Mouse (Mus musculus): ENCODE measurements around the gene Synj1.

The Synj1 gene

DNA sequence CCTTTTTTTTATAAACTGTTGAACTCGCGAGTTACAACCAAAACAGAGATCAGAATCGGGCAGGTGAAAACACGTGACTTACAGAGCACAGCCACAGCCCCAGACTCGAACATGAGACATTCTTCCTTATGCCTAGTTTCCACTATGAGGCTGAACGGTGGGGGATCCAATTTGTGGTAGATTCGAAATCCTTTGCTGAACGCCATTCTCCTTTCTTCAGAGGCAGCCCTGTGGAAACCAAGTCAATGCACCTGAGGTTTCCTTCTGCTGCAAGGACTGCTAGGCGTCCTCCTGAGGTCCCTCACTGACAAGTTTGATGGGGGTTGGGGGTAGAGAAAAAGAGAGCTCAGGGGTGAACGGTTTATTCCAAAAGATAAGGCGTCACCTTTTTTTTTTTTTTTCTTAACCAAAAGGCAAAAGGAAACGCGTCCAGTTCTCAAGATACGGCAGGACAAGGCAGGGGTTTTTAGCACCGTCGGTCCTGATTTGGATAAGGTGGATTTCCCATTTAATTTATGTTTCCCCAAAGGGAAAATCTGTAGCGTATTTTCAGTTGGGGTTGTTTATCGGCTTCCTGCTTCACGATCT is 1.1 kb downstream of the Synj1 start:
- DNase-seq (ENCODE audit: low spot score) = no peak

DNA sequence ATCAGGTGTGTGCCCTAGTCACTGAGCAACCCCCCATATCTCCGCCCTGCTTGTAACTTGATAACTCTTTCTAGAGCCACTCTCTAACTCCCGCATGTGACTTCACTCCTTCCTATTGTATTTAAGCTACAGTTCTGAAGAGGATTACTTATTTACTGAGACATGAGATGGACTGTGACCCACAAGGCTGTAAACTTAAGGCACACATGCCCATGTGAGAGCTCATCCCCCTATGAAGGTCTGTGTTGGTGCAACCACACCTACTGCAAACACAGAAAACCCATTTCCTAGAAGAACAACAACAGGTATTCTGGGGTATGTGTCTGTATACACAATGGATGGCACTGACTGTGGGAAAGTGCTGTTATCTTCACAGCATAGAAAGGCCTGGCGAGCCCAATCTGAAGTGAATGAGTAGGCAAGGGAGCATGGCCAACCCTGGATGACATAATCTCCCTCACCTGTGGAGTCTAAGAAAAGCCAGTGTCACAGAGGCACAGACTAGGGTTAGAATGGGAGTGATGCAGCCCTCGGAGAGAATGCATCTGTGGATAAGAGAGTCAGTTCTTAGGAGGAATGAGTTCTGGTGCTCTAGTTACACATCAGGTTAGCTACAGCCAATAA is 6.1 kb downstream of the Synj1 start:
- DNase-seq (ENCODE audit: low spot score) = no peak

DNA sequence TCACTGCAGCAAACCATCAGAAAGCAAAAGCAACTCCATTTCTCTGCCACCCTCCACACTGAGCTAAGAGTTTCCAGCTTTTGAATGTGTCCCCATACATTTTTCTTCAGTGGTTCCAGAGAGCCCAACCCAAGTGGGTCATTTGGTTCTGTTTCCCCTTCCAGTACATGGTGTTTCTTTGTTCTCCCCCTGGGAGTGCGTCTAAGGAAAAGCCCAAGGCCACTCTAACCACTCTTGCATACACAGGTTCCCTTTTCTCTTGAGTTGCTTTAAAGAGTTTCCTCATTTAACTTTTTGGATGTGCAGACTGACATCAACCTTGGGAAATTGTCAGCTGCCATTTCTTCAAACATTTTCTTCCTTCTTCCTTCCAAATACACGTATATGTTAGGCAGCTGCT is 10.0 kb downstream of the Synj1 start:
- no peak for DNase-seq (ENCODE audit: low spot score)

DNA sequence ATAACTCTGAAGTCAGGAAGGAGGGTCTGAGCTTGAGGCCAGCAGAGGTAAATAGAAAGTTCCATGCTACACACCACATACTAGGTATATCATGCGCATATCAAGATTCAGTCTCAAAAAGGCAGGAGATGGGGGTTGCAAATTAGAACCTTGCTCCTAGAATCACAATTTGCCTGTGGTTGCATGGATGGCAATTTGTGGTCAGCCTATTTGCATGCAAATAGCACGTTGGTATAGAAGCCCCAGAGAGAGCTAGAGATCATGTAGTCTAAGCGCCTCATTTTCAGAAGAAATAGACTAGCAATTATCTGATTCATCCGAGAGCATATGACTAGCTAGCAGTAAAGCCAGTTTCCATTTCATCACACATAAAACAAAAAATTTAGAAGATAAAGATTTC is 11.3 kb downstream of the Synj1 start:
- no peak for DNase-seq (ENCODE audit: low spot score)

DNA sequence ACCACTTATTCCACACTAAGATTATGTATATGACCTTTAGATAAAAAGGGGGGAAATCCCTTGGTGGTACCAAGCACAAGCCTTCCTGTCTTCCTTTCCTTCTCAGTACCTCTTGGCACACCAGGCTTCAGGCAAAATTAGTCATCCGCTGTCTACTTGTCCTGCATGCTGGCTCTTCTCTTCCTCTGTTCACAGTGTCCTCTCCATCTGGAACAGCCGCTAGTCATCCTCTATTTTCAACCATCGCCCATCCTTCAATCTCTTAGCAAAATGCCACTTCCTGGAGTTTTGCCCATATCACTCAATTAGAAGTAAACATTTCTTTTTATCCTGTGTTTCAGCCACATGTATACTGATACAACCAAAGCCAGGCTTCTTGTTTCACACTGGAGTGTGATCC is 13.3 kb downstream of the Synj1 start:
- DNase-seq (ENCODE audit: low spot score) = no peak

DNA sequence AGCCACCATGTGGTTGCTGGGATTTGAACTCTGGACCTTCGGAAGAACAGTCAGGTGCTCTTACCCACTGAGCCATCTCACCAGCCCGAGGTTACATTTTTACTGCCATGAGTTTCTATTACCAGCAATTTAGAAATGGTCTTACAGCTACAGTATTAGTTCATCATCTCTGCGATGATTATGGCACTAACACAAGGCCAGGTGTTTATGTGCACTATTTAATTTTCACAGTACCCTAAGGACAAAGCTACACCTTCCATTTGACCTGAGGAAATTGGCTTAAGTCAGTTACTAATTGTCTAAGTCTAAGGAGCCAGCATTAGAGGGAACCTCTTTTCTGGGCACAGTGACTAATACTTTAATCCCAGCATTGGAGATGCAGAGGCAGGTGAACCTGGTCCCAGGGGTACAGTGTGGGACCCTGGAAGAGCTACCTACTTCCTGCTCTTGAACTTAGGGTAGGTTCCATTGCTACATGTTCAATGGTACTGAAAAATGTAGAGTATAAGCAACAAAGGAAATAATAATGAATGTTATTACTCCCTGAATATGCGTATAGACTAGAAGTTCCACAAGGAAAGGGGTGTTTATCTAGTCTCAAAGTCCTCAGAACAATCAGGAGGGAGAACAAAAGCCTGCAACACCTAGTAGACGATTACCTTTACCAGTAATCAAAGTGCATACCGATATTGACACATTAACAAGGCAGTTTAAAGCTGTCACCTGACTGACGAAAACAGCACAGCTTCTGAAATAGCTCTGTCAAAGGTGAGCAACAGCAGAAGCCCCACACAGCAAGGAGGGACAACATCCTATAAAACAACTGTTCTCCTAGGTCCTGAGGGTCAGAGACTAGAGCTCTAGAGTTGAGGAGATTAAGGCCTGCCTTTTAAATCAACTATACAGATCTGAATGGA is 14.5 kb downstream of the Synj1 start:
- DNase-seq (ENCODE audit: low spot score) = no peak

DNA sequence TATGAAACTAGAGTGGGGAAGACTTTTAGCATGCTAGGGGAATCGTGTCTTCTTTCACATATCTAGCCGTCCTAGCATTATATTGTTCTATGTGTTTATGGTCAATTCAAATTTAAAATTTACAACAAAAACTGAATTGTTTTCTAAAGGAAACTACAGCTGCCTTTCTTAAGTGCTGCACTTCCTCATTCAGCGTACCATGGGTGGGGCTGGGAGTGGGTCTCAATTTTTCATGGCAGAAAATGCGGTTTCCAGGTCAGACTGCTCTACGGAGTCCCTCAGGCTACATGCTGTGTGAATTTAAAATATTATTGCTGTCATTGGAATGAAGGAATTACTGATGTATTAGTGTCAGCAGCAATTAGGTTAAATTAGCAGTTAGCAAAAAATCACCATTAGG is 15.6 kb downstream of the Synj1 start:
- no peak for DNase-seq (ENCODE audit: low spot score)

DNA sequence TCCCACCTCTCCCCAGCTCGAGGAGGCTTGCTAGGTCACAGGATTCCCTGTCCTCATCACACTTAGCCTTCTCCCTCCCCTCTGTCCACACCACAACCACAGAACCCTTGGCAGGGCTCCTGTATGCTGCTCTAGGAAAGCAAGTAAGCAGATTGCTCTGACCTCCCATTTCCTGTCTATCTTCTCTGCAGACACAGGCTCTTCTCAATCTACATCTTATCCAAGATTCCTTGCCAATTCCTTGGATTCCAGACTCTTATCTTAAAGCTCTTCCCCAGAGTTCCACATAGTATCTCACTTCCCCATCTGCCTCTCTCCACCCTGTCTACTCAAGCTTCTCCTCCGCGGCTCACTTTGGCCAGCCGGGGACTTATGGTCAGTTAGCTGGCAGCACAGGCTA is 16.1 kb downstream of the Synj1 start:
- DNase-seq (ENCODE audit: low spot score) = no peak

DNA sequence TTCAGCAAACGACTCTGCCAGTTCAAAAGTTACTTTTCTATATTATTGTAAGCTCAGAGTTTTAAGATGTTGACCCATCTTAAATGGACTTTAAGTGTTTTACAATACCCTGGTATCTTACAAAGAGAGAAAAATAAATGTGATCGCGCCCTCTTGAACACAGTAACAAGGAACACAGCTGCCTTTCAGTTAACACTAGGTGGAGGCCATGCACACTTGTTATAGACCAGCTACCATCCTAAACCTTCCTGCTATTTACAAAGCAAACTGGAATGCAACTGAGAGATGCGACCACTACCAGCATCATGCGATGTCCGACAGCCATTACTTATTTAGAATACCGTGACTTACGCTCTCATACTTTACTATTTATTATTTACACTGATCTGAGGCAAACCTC is 21.9 kb downstream of the Synj1 start:
- no peak for DNase-seq (ENCODE audit: low spot score)

DNA sequence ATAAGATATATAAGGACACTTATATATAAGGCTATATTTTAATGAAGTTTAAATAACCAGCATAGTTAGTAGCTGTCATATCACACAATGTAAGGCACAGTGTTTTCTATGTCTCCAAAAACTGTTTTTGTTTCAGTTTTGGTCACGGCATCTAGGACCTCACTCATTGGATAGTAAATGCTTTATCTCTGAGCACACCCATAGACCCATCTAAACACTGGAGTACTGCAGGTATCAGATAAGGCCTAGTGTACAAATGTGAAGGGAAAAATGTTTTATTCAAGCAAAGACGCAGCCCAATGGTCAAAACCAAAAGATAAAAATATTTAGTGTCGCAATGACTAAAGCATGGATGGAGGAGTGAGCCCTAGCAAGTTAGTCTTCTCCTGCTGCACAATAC is 22.4 kb downstream of the Synj1 start:
- no peak for DNase-seq (ENCODE audit: low spot score)

DNA sequence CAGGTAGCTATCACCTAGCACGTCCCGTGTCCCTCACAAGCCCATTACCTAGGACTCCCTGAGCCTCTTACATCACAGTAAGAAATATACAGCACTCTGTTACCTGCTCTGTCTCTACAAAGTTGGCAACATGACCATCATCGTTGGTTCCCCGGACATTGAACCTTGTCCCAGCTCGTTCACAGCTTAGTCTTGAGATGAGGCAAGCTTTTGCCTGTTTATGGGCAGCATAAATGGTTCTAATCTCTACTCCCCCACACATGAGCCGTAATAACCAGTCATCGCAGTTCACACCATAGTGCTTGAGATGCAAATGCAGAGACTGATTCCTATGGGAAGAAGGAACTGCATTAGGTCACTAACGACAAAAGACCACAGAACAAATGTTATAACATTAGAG is 23.1 kb downstream of the Synj1 start:
- DNase-seq (ENCODE audit: low spot score) = no peak

DNA sequence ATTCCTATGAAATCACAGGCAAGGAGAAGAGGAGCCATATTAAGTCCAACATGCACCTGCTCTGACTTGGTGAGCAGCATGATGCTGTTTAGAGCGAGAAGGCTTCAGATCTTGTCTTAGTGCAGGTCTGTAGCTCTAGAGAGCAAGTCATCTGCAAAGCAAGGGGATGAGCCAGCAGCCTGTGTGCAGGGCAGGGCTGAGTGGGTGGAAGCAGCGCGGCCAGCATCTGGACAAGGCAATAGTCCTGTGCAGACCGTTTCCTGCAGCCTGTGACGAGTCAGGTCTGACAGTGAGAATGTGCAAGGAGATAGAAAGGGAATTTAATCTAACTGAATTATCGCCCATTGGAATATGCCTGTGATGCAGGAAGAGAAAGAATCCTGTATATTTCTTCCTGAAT is 40.1 kb downstream of the Synj1 start:
- no peak for DNase-seq (ENCODE audit: low spot score)

DNA sequence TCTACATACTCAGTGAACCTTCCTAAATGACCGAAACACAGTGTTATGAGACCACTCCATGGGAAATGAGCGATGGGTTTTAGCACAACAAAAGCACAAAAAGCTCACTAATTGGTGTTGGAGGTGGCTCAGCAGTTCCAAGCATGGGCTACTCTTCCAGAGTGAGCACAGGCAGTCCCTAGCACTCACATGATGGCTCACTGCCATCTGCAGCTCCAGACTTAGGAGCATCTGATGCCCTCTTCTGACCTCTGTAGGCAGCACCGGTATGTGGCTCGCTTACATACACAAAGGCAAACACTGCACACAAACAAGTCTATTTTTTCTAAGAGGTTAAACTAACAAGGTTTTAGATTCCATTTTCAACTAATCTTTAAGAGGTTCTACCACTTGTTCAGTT is 44.9 kb downstream of the Synj1 start:
- DNase-seq (ENCODE audit: low spot score) = no peak

DNA sequence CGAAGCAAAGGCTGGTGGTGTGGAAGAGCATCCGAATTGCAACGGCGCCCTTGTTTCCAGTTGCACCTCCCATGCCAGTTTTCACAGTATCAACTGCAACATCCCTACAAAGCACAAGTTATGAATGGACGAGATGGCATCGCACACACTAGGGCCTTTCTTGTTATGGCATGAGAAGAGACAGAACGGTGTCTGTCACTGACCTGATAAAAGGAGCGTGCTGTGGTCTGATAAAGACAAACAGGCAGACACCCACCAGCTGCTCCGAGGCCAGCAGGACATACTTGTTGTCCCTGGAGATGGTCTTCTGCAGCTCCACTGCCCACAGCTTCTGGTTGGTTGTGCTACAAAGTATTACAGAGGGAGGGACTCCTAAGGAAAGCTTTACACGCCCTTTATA is 46.8 kb downstream of the Synj1 start:
- no peak for DNase-seq (ENCODE audit: low spot score)

DNA sequence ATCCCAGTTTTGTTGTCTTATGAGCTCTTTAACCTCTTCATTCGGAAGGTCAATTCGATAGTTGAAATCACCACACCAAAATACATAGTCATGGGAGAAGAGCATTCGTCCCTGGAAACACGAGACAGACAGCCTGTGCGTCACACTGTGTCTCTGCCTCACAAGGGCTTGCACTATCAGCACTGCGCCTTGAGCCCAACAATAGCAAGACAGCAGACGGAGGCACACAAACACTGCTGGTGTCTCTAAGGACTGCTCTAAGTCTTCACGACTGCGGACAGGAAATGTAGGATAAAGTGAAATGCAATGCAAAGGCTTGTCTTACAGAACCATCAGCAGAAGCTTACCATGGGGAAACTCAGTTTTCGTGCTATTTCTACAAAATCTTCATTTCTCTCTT is 47.2 kb downstream of the Synj1 start:
- DNase-seq (ENCODE audit: low spot score) = no peak

DNA sequence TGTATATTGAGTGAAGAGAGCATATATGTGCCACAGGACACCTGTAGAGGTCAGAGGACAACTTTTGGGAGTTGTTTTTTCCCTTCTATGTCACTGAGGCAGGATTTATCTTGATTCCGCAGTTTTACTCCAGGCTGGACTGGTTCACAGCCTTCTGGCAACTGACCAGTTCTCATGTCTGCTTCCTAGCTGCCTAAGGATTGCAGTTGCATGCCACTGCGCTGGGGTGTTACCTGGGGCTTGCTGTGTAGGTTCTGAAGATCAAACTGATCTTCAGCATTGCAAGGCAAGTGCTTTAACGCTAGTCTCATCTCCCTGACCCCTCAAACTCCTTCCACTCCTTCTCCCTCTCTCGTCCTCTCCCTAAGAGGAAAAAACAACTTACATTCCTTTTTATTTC is 47.9 kb downstream of the Synj1 start:
- no peak for DNase-seq (ENCODE audit: low spot score)

DNA sequence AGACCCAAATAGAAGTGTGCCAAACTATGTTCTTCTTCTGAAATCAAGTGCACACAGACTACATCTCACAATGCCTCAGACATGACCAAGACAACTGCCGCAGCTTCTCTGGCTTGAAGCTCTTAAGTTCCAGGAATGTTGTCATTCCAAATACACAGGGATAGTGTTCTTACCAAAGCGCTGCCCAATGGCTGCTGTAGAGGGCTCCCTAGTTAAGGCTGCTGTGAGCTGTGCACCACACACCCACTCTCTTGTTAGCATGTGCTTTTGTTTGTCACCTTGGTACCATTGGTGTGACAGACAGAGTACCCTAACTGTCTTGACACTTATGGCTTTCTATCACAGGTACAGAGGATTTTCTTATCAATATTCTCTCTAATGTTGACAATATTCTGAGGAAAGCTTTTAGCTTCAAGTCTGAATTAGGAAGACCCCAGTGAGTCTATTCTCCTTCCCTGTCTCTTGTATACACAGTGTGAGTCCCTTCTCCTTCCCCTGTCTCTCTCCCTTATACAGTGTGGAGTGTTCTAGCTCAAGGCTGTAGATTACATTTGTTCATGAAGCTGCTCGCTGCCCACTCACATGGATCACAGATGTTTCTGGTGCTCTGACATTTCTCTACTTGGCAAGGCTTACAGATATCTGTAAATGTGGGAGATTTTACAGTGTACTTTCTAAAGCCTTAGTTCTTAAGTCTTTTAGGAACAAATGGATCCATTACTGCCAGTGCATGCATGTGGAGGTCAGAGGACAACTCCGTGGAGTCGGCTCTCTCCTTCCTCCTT is 52.6 kb downstream of the Synj1 start:
- DNase-seq (ENCODE audit: low spot score) = no peak

DNA sequence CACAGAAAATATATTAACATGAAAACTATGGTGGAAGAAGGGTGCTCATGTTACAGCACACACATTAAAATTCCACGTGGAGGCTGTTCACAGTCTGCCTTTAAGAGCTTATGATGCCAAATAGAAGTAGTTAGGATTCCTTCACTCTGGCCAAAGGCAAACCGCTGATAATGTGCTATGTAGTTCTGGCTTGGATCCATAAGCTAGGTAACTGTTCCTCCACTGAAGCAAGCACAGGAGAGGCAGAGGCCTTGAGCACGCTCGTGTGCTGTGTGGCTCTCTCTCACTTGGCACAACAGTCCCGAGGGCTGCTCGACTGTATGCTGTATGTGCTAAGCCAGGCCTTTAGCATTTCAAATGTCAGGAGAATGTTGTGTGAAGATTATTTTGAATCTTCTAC is 55.6 kb downstream of the Synj1 start:
- no peak for DNase-seq (ENCODE audit: low spot score)

DNA sequence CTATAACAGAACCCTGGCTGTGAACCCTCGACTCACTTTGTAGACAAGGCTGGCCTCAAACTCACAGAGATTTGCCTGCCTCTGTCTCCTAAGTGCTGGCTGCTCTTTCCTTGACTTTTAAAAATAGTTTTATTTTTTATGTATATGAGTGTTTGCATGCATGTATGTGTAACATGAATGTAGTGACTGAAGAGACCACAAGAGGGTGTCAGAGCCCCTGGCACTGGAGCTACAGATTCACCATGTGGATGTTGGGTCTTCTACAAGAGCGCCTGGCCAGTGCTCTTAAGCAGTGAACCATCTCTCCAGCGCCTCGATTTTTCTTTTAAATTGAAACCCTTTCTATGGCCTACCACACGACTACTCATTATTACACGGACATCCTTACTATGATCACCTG is 57.3 kb downstream of the Synj1 start:
- DNase-seq (ENCODE audit: low spot score) = no peak

DNA sequence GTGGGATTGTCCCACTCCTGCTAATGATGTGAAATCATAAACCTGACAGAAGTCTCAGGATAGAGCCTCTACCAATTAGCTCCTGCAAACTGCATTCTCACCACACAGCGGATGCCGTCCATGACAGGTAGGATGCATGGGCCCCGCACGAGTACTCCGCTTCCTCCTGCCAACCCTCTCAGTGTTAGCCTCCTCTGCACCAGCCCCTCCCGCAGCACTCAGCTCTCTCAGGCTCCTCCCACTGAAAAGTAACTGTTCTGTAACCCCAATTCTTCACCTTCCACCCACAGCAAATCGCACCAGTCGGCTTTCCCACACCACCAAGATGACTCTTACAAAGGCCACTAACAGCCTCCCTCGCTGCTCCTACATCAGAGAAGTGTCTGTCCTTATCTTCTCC is 58.0 kb downstream of the Synj1 start:
- DNase-seq (ENCODE audit: low spot score) = no peak

DNA sequence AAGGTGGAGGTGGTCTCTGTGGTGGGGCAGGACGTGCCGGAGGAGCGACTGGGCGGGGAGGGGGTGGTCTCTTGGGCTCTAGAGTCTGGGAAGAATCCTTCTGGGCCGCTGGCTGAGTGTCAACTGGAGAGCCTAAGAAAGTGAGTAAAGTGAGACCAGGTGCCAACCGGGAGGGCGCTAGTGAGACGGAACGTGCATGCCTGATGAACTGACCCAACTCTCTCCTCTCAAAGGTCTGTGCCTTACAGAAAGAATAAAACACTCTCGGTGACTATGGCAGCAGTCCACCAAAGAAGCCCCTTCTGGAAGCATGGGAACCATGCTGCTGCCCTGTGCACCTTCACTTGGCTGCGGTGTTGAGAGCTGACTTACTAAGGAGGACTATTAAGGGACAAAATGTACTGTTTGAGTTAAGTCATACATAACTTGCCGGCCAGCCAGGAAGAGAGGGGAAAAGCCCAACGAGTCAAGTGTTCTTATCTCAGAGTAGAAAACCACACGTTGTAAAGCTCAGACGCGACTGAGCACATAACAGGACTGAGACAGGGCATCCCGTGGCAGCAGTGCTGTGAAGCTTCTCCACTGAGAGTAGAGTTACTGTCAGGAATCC is 60.6 kb downstream of the Synj1 start:
- DNase-seq (ENCODE audit: low spot score) = no peak

DNA sequence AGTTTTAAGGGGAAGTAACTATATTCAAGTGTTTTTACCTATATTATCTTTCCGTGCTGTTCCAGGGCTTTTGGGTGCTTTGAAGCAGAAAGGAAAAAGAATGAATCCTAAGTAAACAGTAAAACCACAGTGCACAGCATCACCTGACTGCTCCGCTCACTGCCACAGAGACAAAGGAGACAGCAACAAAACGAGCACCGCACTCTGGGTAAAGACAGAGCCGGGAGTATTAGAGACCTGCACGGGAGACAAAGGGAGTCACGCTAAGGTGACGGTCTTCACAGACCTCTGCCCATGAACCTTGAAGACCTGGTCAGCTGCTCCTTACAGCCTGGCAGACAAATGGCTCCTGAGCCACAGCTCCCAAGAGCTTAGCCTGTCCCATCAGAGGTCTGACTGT is 64.1 kb downstream of the Synj1 start:
- no peak for DNase-seq (ENCODE audit: low spot score)
